Mouse (Mus musculus): ENCODE data around the gene Hist1h1e.
"Not testable (repeated sequence)": the region's sequence is repeated elsewhere in the genome, so short reads cannot be mapped to it uniquely, and the experiment has no call there.

Hist1h1e gene

DNA sequence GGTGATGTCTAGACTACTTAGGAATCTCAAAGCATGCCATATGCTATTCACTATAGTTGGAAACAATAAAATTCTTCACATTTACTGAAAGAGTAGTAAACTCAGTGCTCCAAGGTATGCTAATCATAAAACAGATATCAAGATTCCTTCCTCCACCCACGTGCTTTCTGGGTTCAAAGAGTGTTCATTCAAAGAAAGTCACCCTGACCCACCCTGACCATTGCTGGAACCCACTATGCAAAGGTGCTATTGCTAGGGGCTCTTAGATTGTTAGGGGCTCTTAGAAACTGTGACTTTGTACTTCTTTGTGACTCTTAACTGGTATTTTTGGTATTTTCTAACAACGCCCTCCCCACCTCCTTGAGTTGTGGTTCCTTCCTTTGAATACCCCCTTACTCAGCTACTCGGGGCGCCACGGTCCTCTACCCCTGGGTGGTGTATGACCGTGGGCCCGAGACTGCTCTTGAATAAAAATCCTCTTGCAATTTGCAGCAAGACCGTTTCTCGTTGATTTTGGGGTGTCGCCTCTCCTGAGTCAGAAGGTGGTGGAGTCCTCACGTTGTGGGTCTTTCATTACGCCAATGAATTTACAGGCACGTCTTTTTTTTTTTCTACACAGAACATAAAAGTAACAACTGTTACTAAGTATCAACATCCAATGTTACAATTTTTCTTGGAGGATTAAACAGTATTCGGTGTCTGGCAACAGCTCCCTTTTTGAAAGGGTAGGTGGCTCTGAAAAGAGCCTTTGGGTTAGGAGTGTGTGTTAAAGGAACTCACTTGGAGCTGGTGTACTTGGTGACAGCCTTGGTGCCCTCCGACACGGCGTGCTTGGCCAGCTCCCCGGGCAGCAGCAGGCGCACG is 49.1 kb downstream of the Hist1h1e start:
- not testable (repeated sequence) for DNase-seq (ENCODE audit: low spot score)

DNA sequence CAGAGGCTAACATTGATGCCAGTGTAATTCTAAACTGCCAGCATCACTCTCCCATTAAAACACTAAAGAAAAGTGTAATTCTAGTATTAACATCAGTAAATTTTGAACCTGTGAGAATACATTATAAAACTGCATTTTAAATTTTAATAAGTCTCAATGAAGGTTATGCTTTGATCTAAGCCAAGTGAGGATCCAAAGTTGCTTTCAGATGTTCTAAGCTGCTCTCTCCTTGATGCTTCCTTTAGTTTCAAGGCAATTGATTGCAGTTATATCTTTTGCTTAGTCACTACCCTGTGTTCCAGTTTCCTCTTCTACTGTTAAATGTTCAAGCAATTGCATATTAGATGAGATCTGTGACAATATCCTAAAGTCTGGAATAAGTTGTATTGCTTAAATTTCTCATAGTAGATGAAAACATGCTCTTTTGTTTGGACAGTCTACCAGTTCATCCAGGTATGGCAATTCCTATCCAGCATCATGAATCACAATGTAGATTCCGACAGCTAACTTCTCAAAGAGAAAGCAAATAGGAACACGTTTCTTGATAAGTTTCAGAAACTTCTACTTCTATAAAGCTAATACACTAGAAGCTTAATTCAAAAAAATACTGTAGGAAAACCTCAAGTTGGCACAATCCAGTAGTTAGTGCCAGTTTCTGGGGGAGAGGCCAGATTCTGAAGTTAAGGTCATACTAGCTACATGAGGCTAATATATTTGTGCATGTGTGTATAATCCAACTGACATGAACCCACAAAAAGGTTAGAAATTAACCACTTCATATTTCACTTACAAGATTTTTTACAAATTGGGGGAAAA is 49.9 kb downstream of the Hist1h1e start:
- DNase-seq (ENCODE audit: low spot score), result no peak

DNA sequence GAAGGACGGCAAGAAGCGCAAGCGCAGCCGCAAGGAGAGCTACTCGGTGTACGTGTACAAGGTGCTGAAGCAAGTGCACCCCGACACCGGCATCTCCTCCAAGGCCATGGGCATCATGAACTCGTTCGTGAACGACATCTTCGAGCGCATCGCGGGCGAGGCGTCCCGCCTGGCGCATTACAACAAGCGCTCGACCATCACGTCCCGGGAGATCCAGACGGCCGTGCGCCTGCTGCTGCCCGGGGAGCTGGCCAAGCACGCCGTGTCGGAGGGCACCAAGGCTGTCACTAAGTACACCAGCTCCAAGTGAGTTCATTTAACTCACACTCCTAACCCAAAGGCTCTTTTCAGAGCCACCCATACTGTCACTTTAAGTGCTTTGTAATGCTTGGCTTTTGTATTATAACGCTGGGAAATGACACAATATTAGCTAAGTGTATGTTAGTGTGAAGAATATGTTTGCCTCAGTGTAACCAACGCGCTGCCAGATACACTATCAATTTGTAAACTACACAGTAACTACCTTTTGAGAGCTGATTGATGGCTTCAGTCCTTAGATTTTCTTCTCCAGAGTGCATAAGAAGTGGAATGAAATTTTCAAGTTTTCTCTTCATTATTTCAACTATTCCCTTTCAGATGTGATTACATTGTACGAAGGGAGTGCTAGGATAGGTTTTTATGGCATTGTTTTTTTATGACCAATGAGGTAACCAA is 50.7 kb downstream of the Hist1h1e start:
- DNase-seq (ENCODE audit: low spot score), result not testable (repeated sequence)

DNA sequence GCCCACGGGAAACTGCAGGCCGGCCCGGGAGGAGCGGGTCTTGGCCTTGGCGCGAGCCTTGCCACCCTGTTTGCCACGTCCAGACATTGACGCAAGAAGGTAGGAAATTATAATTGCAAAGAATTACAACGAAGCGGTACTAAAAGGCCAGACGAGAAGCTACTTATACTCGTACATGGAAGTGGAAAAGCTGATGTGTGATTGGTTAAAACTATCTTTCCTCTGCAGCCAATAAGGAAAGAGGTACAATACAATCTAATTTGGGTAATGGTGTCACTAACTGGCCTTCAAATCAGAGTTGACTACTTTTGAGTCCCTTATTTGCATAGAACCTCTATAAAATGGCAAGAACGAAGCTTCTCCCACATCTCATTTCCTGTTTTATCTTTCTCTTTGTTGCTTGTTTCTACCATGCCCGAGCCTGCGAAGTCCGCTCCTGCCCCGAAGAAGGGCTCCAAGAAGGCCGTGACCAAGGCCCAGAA is 51.3 kb downstream of the Hist1h1e start, which contains the start of the genes Hist1h2ae and Hist1h2bg:
Gene Hist1h2ae, minus strand, starts transcription at position 199 of the 482 bp plus-strand sequence.
Gene Hist1h2bg, plus strand, starts transcription at position 375 of the 482 bp plus-strand sequence.
- DNase-seq (ENCODE audit: low spot score), result no peak
